Mouse (Mus musculus) hindbrain, embryonic 14.5 days (tissue): Measurements from ENCODE around the gene Hoxc10. TPM values are rescaled to one million over a fixed set of nuclear protein-coding genes. Genes with fewer than 3 reads are reported as not detected.

Source experiments
- ATAC-seq: fragments of 200-750 bp; cut with Nextera tagmentation; 2 replicates; pipeline ENCODE4 v1.8.0; 2017; ENCODE audit warnings: moderate number of reproducible peaks, mild to moderate bottlenecking, moderate TSS enrichment, moderate library complexity; ENCODE audit not compliant: low FRiP score
- DNase-seq: peaks from one replicate; pipeline ENCODE4 v3.0.0-alpha.2; 2015; ENCODE audit warnings: low spot score
- H3K27ac ChIP-seq: fragments of 300-500 bp; sonication (generic); 2 replicates; pipeline ENCODE4 v1.5.1; 2014; ENCODE audit warnings: mild to moderate bottlenecking, moderate library complexity
- H3K27me3 ChIP-seq: fragments of 300-500 bp; sonication (generic); 2 replicates; pipeline ENCODE4 v1.6.1; 2014; ENCODE audit warnings: mild to moderate bottlenecking, low read length, mixed read lengths; ENCODE audit not compliant: control insufficient read depth, insufficient read depth
- H3K36me3 ChIP-seq: fragments of 300-500 bp; sonication (generic); replicated peaks from 2 replicates; pipeline ENCODE4 v1.6.1; 2014; ENCODE audit not compliant: control insufficient read depth, insufficient read depth
- H3K4me1 ChIP-seq: fragments of 300-500 bp; sonication (generic); replicated peaks from 2 replicates; pipeline ENCODE4 v1.6.1; 2014; ENCODE audit warnings: antibody characterized with exemption, low read length, mixed read lengths; ENCODE audit not compliant: control insufficient read depth, insufficient read depth
- H3K4me2 ChIP-seq: fragments of 300-500 bp; sonication (generic); replicated peaks from 2 replicates; pipeline ENCODE4 v1.6.1; 2014; ENCODE audit warnings: mild to moderate bottlenecking, moderate library complexity
- H3K4me3 ChIP-seq: fragments of 300-500 bp; sonication (generic); replicated peaks from 2 replicates; pipeline ENCODE4 v1.5.1; 2014; ENCODE audit warnings: mild to moderate bottlenecking, low read length
- H3K9ac ChIP-seq: fragments of 300-500 bp; sonication (generic); 2 replicates; pipeline ENCODE4 v1.6.1; 2014
- H3K9me3 ChIP-seq: fragments of 300-500 bp; sonication (generic); 2 replicates; pipeline ENCODE4 v1.6.1; 2016; ENCODE audit warnings: low read length; ENCODE audit not compliant: control insufficient read depth
- WGBS: fragments of 180-500 bp; shearing (Covaris S2); extraction: QIAGEN DNeasy Blood & Tissue Kit; methylation state at CpG from one replicate; pipeline ENCODE4 v1.1.7; 2014; 5-methylcytosine and 5-hydroxymethylcytosine counted together
- polyA plus RNA-seq: library from polyadenylated mRNA; unstranded; fragments of >200 nt; fragmentation: Nextera tagmentation; extraction: Ambion mirVana; gene quantifications from 2 replicates; pipeline ENCODE4 v1.2.1, GENCODE M21; 2014

The Hoxc10 gene
- polyA plus RNA-seq, 1 experiment from 2014 or later: not detected

GRCm38 (mm10) chr15:102942739-102943467 is 23.7 kb upstream of the Hoxc10 start:
- H3K4me3 ChIP-seq: no peak overlapping the region; the same call in 1 of the 2 replicates
- DNase-seq: no peak
- no peak for ATAC-seq

GRCm38 (mm10) chr15:102943468-102943813 is 23.2 kb upstream of the Hoxc10 start:
- WGBS: 3% methylated on average over 5 of the region's 5 CpGs
- Histone ChIP-seq H3K4me2 (no peak overlapping the region), H3K4me1 (no peaks in the 10 kb centered on the region), H3K36me3 (no peaks in the 10 kb centered on the region), H3K9me3 (no peaks in the 10 kb centered on the region), H3K9ac (no peak overlapping the region), H3K27me3 (peaks cover 100% of the 10 kb centered on the region), H3K4me3 (no peak overlapping the region), H3K27ac (no peak overlapping the region)
- DNase-seq: no peak
- ATAC-seq: no peak

More at GRCm38 (mm10) chr15:102942739-102943467, 23.7 kb upstream of the Hoxc10 start:
- Histone ChIP-seq H3K9me3 (no peaks in the 10 kb centered on the region), H3K36me3 (no peaks in the 10 kb centered on the region), H3K4me1 (no peaks in the 10 kb centered on the region), H3K9ac (no peak overlapping the region), H3K27ac (no peak overlapping the region), H3K4me2 (0 out of 2 replicates have a peak overlapping the region, but pooled peaks have one; percentile 11), H3K27me3 (peaks cover 100% of the 10 kb centered on the region)
- WGBS: under 1% methylated on average over 45 of the region's 53 CpGs

GRCm38 (mm10) chr15:102945185-102946077 is 21.2 kb upstream of the Hoxc10 start:
- Histone ChIP-seq H3K4me3 (no peak overlapping the region), H3K4me1 (no peaks in the 10 kb centered on the region), H3K9me3 (no peaks in the 10 kb centered on the region), H3K4me2 (no peak overlapping the region), H3K27ac (no peak overlapping the region), H3K27me3 (peaks cover 100% of the 10 kb centered on the region), H3K9ac (no peak overlapping the region), H3K36me3 (no peaks in the 10 kb centered on the region)
- DNase-seq (no peak), ATAC-seq (no peak)
- WGBS: 10% methylated on average over 22 of the region's 22 CpGs

GRCm38 (mm10) chr15:102947276-102947675 is 19.3 kb upstream of the Hoxc10 start:
- H3K9me3 ChIP-seq: no peaks in the 10 kb centered on the region
- 2% methylated on average over 9 of the region's 9 CpGs for WGBS
- DNase-seq (no peak), ATAC-seq (no peak)
- H3K4me2 ChIP-seq: no peak overlapping the region
- no peaks in the 10 kb centered on the region for H3K36me3 ChIP-seq
- H3K27me3 ChIP-seq: peaks cover 100% of the 10 kb centered on the region
- H3K4me1 ChIP-seq: no peaks in the 10 kb centered on the region
- no peak overlapping the region for H3K9ac ChIP-seq
- no peak overlapping the region for H3K27ac ChIP-seq
- H3K4me3 ChIP-seq: no peak overlapping the region

GRCm38 (mm10) chr15:102948842-102949241 is 17.8 kb upstream of the Hoxc10 start:
- no peak overlapping the region for H3K4me3 ChIP-seq
- 11% methylated on average over 2 of the region's 2 CpGs for WGBS
- H3K9ac ChIP-seq: no peak overlapping the region
- DNase-seq (no peak), ATAC-seq (no peak)
- H3K27me3 ChIP-seq: peaks cover 100% of the 10 kb centered on the region
- H3K4me1 ChIP-seq: no peaks in the 10 kb centered on the region
- H3K36me3 ChIP-seq: no peaks in the 10 kb centered on the region
- H3K27ac ChIP-seq: no peak overlapping the region
- H3K9me3 ChIP-seq: no peaks in the 10 kb centered on the region
- no peak overlapping the region for H3K4me2 ChIP-seq

- no peaks in the 10 kb centered on the region for H3K36me3 ChIP-seq
- 3% methylated on average over 20 of the region's 20 CpGs for WGBS
- H3K4me1 ChIP-seq: no peaks in the 10 kb centered on the region
- H3K27me3 ChIP-seq: peaks cover 100% of the 10 kb centered on the region
- no peak for ATAC-seq
- H3K27ac ChIP-seq: no peak overlapping the region
- no peak overlapping the region for H3K4me3 ChIP-seq
- H3K9ac ChIP-seq: no peak overlapping the region
- H3K9me3 ChIP-seq: no peaks in the 10 kb centered on the region
- H3K4me2 ChIP-seq: no peak overlapping the region
- DNase-seq: no peak
Measured at GRCm38 (mm10) chr15:102949696-102950095, 16.9 kb upstream of the Hoxc10 start.

GRCm38 (mm10) chr15:102950877-102951276 is 15.7 kb upstream of the Hoxc10 start:
- Histone ChIP-seq H3K27me3 (peaks cover 99% of the 10 kb centered on the region), H3K27ac (no peak overlapping the region), H3K4me2 (no peak overlapping the region), H3K36me3 (no peaks in the 10 kb centered on the region), H3K9ac (no peak overlapping the region), H3K4me3 (no peak overlapping the region), H3K9me3 (no peaks in the 10 kb centered on the region), H3K4me1 (no peaks in the 10 kb centered on the region)
- 17% methylated on average over 2 of the region's 2 CpGs for WGBS
- no peak for ATAC-seq
- DNase-seq: no peak

GRCm38 (mm10) chr15:102953561-102953960 is 13.0 kb upstream of the Hoxc10 start:
- no peaks in the 10 kb centered on the region for H3K36me3 ChIP-seq
- H3K9ac ChIP-seq: no peak overlapping the region
- no peaks in the 10 kb centered on the region for H3K4me1 ChIP-seq
- WGBS: 0% methylated on average over 6 of the region's 6 CpGs
- H3K27me3 ChIP-seq: peaks cover 99% of the 10 kb centered on the region
- no peak overlapping the region for H3K4me3 ChIP-seq
- DNase-seq (no peak), ATAC-seq (no peak)
- H3K4me2 ChIP-seq: no peak overlapping the region
- H3K9me3 ChIP-seq: no peaks in the 10 kb centered on the region
- no peak overlapping the region for H3K27ac ChIP-seq

- WGBS: under 1% methylated on average over 57 of the region's 57 CpGs
- H3K36me3 ChIP-seq: no peaks in the 10 kb centered on the region
- no peak within 1 kb of the TSS for H3K27ac ChIP-seq
- no peaks in the 10 kb centered on the region for H3K4me1 ChIP-seq
- no peaks in the 10 kb centered on the region for H3K9me3 ChIP-seq
- no peak within 1 kb of the TSS for H3K9ac ChIP-seq
- H3K4me3 ChIP-seq: no peak within 1 kb of the TSS
- no peak for DNase-seq
- no peak for ATAC-seq
- H3K4me2 ChIP-seq: no peak within 1 kb of the TSS
- H3K27me3 ChIP-seq: peaks cover 99% of the 10 kb centered on the region
Measured at GRCm38 (mm10) chr15:102954192-102955006, 12.2 kb upstream of the Hoxc10 start, which contains the start of gene Hoxc11. TSS of gene Hoxc11 (plus strand) at chr15:102954427.
